16 mouse cellular contexts compared by ENCODE assay signal in the genomic region with DNA sequence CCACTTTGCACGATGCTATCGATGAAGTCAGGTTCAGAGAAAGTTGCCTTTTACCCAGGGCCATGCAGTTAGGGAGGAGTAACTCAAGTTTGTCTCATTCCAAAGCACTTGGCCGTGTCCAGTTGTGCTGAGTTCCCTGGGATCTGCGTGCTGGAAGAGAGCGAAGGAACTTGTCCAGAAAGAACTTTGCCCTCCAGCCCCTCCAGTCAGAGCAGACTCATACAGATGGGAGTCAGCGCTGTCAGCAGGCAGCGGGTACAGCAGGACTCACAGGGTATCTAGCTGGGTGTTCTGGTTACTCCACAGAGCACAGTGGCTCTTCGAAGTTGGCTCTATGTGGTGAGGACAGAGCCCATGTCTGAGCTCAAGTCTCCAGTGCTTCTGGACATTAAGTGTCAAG.
"Had no signal": no experiment of that assay in that cellular context is flagged by ENCODE, and none has a peak within 500 bp of the region (broad histone marks: within the 10 kb centered on the region; RNA-seq: fewer than 3 reads in every experiment).

No protein-coding gene starts in this region.

- H3K4me3 ChIP-seq: left cerebral cortex, adult 2 months; limb, embryonic 15.5 days; liver, embryonic 12.5 days; megakaryocyte, embryonic 14.5 days; midbrain, embryonic 15.5 days; neural tube, embryonic 12.5 days had no signal

- H3K4me2 ChIP-seq: limb, embryonic 15.5 days; liver, embryonic 12.5 days; lung, embryonic 14.5 days; midbrain, embryonic 11.5 days; midbrain, embryonic 15.5 days; neural tube, embryonic 12.5 days had no signal

- H3K36me3 ChIP-seq: limb, embryonic 15.5 days; liver, embryonic 12.5 days; midbrain, embryonic 15.5 days; neural tube, embryonic 12.5 days had no signal

- H3K27me3 ChIP-seq: limb, embryonic 15.5 days; liver, embryonic 12.5 days; megakaryocyte, embryonic 14.5 days; midbrain, embryonic 15.5 days; neural tube, embryonic 12.5 days had no signal

- DNase-seq: lung, embryonic 14.5 days; lung, postnatal 10 days; retina, postnatal 1 day; right cerebral cortex, postnatal 4 days; spleen, adult 18-20 months; thymus, adult 18-20 months; thymus, postnatal 36 days had no signal

- H3K4me1 ChIP-seq: limb, embryonic 15.5 days; liver, embryonic 12.5 days; midbrain, embryonic 15.5 days; neural tube, embryonic 12.5 days had no signal

- H3K9me3 ChIP-seq: limb, embryonic 15.5 days; liver, embryonic 12.5 days; megakaryocyte, embryonic 14.5 days; midbrain, embryonic 15.5 days; neural tube, embryonic 12.5 days had no signal

- H3K27ac ChIP-seq: hindbrain, postnatal 0 days; left cerebral cortex, adult 2 months; limb, embryonic 15.5 days; liver, embryonic 12.5 days; macrophage; midbrain, embryonic 15.5 days; neural tube, embryonic 12.5 days had no signal

- H3K9ac ChIP-seq: limb, embryonic 15.5 days; liver, embryonic 12.5 days; lung, embryonic 14.5 days; midbrain, embryonic 15.5 days; neural tube, embryonic 12.5 days had no signal

- ATAC-seq: hindbrain, postnatal 0 days; liver, embryonic 12.5 days; midbrain, embryonic 15.5 days had no signal
